Mouse (Mus musculus) cerebellum, adult 2 months (tissue): ENCODE measurements around the gene Fam53b. TPM values are rescaled to one million over a fixed set of nuclear protein-coding genes. Genes with fewer than 3 reads are reported as not detected.
A peak's percentile ranks its signal among the peaks of the same experiment; 100 is the strongest.

Experiments
- DNase-seq, 2 experiments: peaks; one replicate each; pipeline ENCODE4 v3.0.0; 2021
- H3K27ac ChIP-seq: fragments of 200-500 bp; 2 replicates; pipeline ENCODE4 v1.5.1; 2012; ENCODE audit warnings: low read length, control low read depth, inconsistent platforms; ENCODE audit not compliant: insufficient read depth
- H3K27me3 ChIP-seq: fragments of 200-500 bp; 2 replicates; pipeline ENCODE4 v1.6.1; 2012; ENCODE audit warnings: inconsistent platforms, mild to moderate bottlenecking, low read length, moderate library complexity; ENCODE audit not compliant: control insufficient read depth, insufficient read depth
- H3K4me1 ChIP-seq: fragments of 200-500 bp; 2 replicates; pipeline ENCODE4 v1.6.1; 2011; ENCODE audit warnings: low read length; ENCODE audit not compliant: control insufficient read depth, insufficient read depth
- H3K4me3 ChIP-seq: fragments of 200-500 bp; replicated peaks from 2 replicates; pipeline ENCODE3; 2011; ENCODE audit warnings: mild to moderate bottlenecking, low read depth, low read length, control low read depth; ENCODE audit not compliant: insufficient read depth
- CTCF ChIP-seq: fragments of 200-500 bp; IDR thresholded peaks from 2 replicates; pipeline ENCODE4 v1.5.1; 2011; ENCODE audit warnings: low read depth, mild to moderate bottlenecking, control low read depth, low read length, moderate library complexity, borderline replicate concordance; ENCODE audit not compliant: insufficient read depth
- POLR2A ChIP-seq: fragments of 200-500 bp; IDR thresholded peaks from 2 replicates; pipeline ENCODE4 v1.6.1; 2011; ENCODE audit warnings: low read length, control low read depth, borderline replicate concordance; ENCODE audit not compliant: insufficient read depth
- WGBS: fragments of 180-500 bp; shearing (Covaris S2); methylation state at CpG from one replicate; pipeline ENCODE4 v1.1.7; 2018; 5-methylcytosine and 5-hydroxymethylcytosine counted together
- polyA plus RNA-seq: library from polyadenylated mRNA; depleted of rRNA; stranded (reverse); fragments of >200 nt; gene quantifications from 2 replicates; pipeline ENCODE4 v1.2.3, GENCODE M21; 2012

Fam53b gene
- polyA plus RNA-seq, 1 experiment = 37.3 TPM

DNA sequence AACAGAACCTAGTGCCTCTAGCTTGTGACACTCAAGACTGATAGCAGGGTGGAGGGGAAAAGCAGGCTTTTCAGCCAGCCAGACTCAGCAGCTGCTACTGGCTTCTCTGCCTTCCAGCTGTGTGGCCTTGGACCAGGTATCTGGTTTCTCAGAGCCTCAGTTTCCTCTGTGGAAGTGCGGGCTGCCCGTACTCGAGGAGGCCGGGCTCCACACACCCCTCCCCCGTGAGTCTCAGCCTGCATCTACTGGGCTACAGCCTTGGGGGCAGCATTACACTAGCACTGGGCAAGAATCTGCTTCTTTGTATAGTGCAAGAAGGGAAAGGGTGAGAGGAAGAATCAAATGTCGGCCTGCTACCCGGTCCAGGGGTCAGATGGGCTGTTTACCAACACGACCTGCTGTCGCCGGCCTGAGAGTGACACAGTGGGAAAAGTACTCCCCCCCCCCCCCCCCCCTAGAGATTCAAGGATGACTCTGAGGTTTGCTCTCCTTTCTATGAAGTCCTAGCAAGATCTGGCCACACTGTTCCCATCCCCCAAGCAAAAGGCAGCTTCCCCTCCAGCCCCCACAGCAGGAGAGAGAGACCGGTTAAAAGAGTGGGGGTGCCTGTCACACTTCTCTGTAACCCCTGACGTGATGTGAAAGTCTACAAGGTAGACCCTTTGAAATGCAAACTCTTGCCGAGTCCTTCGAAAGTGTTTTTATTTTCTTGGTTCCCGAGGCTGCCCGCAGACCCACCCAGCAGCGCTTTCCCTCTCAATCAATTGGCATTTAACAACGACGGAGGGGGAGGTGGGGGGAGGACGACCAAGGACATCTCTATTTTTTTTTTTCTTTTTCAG is 4.6 kb downstream of the Fam53b start:
- peaks cover 45% of the 10 kb centered on the region for H3K4me1 ChIP-seq
- WGBS = 9% methylated on average over 20 of the region's 20 CpGs
- peak overlapping the region; percentile 99 for H3K27ac ChIP-seq
- TF ChIP-seq POLR2A = no peak
- no peak for TF ChIP-seq CTCF
- peak; percentile 68 to 70 for DNase-seq
- no peaks in the 10 kb centered on the region for H3K27me3 ChIP-seq
- peak overlapping the region; percentile 41 for H3K4me3 ChIP-seq

DNA sequence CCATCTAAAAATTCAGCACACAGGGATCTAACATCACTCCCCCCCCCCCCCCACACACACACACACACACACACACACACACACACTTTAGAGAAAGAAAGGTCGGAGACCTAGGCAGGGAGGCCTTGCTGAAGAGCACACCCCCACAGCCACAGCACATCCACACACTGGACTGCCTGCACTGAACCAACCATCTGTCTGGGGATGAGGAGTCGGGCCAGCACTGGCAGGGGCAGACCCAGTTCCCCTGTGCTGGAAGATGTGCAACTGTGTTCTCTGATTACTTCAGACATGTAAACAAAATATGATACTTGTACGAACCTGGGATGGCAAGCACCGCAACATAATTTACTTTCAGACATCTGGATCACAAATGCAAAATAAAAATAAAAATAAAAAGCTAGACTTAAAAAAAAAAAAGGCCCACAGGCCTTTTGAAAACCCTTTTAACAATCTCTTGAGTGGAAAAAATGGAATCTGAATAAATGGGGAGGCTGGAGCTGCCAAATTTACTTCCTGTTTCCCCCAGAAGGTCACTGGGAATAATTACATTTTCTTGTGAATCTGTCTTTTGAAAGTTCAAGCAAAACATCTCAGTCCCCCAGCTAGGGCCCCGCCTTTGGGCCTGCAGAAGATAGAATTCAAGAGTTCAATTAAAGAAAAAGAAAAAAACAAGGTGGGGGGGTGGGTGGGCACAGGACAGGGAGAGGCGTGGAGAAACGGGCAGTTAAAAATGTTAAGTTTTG is 5.5 kb downstream of the Fam53b start:
- H3K4me3 ChIP-seq = no peak overlapping the region
- H3K27ac ChIP-seq = peak overlapping the region; percentile 99
- H3K27me3 ChIP-seq = no peaks in the 10 kb centered on the region
- TF ChIP-seq POLR2A (no peak), CTCF (no peak)
- peaks cover 53% of the 10 kb centered on the region for H3K4me1 ChIP-seq
- peak; percentile 55 to 66 for DNase-seq
- WGBS = 31% methylated on average over 7 of the region's 7 CpGs

DNA sequence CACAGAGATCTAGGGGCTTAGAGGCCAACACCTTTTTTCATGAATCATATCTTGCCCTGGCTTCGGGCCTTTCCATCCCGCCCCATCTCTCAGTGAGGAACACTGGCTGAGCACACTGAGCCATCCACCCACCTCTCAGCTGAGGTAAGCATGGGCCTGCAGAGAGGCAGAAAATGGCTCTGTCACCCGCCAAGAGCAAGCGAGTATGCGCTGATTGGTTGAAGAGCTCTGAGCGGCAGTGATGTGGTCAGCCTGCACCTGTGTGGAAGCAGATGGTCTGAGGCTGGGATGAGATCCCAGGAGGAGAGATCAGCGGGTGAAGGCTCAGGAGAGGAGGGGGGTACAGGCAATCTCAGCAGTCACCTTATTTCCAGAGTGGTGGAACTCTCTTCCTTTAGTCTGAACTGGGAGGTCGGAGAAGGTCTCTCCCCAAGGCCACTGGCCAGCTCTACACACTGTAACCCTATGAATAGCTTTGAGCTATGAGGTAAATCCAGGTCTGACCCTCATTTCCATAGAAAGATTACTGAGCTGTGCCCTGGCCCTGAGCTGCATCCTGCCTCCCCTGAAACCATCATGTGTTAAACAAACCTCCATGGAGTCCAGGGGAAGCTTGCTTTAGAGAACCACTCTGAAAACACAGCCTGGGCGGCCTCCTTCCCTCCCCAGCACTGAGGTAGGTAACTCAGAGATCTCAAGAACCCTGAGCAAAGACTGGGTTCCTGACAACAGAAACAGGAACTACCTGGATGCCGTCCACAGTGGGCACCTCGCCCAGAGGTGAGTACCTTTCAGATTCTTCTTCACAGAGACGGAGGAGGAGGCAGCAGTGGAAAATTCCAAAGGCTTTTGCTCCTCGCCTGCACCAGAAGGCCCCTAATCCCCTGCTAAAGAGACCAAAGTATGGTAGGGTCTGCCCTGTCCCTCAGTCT is 6.5 kb downstream of the Fam53b start:
- peak; percentile 96 to 98 for DNase-seq
- H3K4me1 ChIP-seq = peaks cover 64% of the 10 kb centered on the region

DNA sequence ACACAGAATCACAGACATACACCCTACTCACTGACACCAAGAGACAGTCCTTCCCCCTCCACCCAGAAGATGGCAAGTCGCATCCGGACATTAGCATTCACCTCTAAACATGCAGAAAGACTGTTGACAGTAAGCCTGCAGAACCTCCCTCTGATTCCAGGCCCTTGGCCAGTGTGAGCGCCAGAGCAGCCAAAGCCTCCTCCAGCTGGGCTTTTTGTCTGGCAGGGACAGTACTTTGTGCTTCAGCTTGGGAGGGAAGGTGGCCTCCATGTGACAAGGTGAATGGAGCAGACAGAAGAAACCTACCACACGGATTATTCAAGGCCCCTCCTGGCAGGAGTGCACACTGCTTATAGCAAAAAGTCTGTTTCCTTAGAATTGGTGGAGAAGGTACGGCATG is 7.4 kb downstream of the Fam53b start:
- no peak for TF ChIP-seq CTCF
- no peak for TF ChIP-seq POLR2A
- WGBS = 4% methylated on average over 5 of the region's 5 CpGs
- Histone ChIP-seq H3K4me3 (no peak overlapping the region), H3K4me1 (peaks cover 72% of the 10 kb centered on the region), H3K27me3 (no peaks in the 10 kb centered on the region), H3K27ac (peak overlapping the region; percentile 99)
- peak; percentile 82 to 88 for DNase-seq

More for the DNA sequence above, 6.5 kb downstream of the Fam53b start:
- Histone ChIP-seq H3K27me3 (no peaks in the 10 kb centered on the region), H3K4me3 (peak overlapping the region; percentile 7), H3K27ac (peak overlapping the region; percentile 99)
- TF ChIP-seq POLR2A = peak; percentile 61; the same call in 1 of the 2 replicates
- no peak for TF ChIP-seq CTCF
- WGBS = 7% methylated on average over 13 of the region's 13 CpGs

DNA sequence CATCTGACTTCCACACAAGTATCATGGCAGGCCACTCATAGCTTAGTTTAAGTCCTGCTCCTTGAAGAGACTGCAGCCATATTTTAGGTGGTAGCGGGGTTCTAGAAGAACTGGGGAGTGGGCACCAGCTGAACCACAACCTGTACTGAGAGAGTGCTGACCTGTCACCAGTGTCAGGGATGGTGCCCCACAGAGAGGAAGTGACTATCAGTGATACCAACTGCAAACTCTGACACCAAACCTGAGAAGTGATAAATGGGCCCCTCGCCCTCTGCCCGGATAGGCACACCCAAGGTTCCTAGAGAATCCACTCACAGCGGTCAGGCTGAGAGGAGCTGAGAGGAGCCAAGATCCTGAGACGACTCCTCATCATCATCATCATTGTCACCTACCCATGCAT is 8.7 kb downstream of the Fam53b start:
- Histone ChIP-seq H3K4me1 (peaks cover 81% of the 10 kb centered on the region), H3K4me3 (no peak overlapping the region), H3K27me3 (no peaks in the 10 kb centered on the region), H3K27ac (peak overlapping the region; percentile 89)
- 63% methylated on average over 5 of the region's 5 CpGs for WGBS
- peak; percentile 25 to 33 for DNase-seq
- no peak for TF ChIP-seq POLR2A

DNA sequence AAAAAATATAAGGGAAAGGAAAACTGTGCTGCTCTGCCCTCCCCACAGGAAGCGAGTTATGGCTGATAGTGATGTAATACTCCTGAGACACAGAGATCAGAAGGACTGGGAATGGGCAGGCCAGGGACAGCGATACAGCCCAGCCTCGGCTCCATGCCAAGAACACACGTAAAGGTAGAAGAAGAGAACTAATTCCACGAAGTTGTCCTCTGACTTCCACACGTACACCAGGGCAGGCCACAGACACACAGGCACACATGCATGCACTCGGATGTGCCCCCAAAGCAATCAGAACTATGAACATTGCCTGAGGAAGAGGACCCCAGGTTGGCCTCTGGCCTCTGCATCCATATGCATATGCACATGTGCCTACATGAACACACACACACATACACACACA is 9.2 kb downstream of the Fam53b start:
- no peak overlapping the region for H3K4me3 ChIP-seq
- no peaks in the 10 kb centered on the region for H3K27me3 ChIP-seq
- TF ChIP-seq CTCF = no peak
- TF ChIP-seq POLR2A = no peak
- WGBS = 25% methylated on average over 7 of the region's 7 CpGs
- peaks cover 82% of the 10 kb centered on the region for H3K4me1 ChIP-seq
- DNase-seq = peak; percentile 45 to 51
- peak overlapping the region; percentile 89 for H3K27ac ChIP-seq

DNA sequence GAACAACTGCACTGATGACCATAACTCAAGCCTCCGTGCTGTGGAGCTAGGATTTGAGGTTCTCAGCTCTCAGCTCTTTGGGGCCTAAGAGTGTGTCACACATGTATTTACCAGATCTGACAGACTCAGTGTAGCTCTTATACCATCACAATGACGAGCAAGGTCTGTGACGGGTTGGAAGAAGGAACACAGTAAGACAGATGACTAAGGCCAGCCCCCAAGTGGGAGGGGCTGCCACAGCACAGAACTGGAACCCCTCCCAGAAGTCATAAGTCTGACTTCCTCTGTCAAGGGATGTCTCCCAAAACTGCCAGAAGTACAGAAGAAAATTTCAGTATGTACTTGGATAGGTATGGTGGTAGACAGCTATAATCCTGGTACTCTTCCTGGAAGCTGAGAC is 9.7 kb downstream of the Fam53b start:
- 39% methylated on average over 3 of the region's 3 CpGs for WGBS
- peak in 1 of 2 experiments; percentile 29 for DNase-seq
- Histone ChIP-seq H3K4me1 (peaks cover 85% of the 10 kb centered on the region), H3K27ac (peak overlapping the region; percentile 89), H3K27me3 (no peaks in the 10 kb centered on the region), H3K4me3 (no peak overlapping the region)
- TF ChIP-seq POLR2A (no peak), CTCF (no peak)
